Mouse (Mus musculus): ENCODE measurements around the gene Plk5. TPM values are rescaled to one million over a fixed set of nuclear protein-coding genes. Genes with fewer than 3 reads are reported as not detected.

Plk5 gene
- polyA plus RNA-seq, 1 experiment from 2014 or later: 11.0 TPM

- H3K36me3 ChIP-seq (ENCODE audit: control insufficient read depth, insufficient read depth, low read length): peaks cover 38% of the 10 kb centered on the region
- WGBS: 2% methylated on average over 27 of the region's 27 CpGs
- peak; percentile 87 for ATAC-seq
Measured at GRCm38 (mm10) chr10:80406684-80407501, 50.6 kb downstream of the Plk5 start, which contains the start of gene Uqcr11. TSS of gene Uqcr11 (minus strand) at chr10:80406830.

GRCm38 (mm10) chr10:80407924-80408323 lies 51.7 kb downstream of the Plk5 start:
- Histone ChIP-seq H3K27ac (ENCODE audit: low read depth, low read length) (no peak overlapping the region), H3K4me2 (ENCODE audit: low read length) (no peak overlapping the region), H3K9ac (ENCODE audit: low read depth, low read length) (no peak overlapping the region), H3K4me3 (ENCODE audit: low read length) (no peak overlapping the region), H3K36me3 (ENCODE audit: control insufficient read depth, insufficient read depth, low read length) (peaks cover 37% of the 10 kb centered on the region), H3K4me1 (ENCODE audit: control insufficient read depth, insufficient read depth, low read depth, low read length) (peaks cover 16% of the 10 kb centered on the region), H3K27me3 (replicated peaks; ENCODE audit: control insufficient read depth, insufficient read depth, low read length) (no peaks in the 10 kb centered on the region), H3K9me3 (ENCODE audit: control insufficient read depth, low read length) (no peaks in the 10 kb centered on the region)
- WGBS: 50% methylated on average over 4 of the region's 4 CpGs
- ATAC-seq: no peak

More at GRCm38 (mm10) chr10:80406684-80407501, 50.6 kb downstream of the Plk5 start, which contains the start of gene Uqcr11:
- Histone ChIP-seq H3K9ac (ENCODE audit: low read depth, low read length) (peak within 1 kb of the TSS; percentile 83), H3K27me3 (replicated peaks; ENCODE audit: control insufficient read depth, insufficient read depth, low read length) (no peaks in the 10 kb centered on the region), H3K4me2 (ENCODE audit: low read length) (peak within 1 kb of the TSS; percentile 97), H3K9me3 (ENCODE audit: control insufficient read depth, low read length) (no peaks in the 10 kb centered on the region), H3K27ac (ENCODE audit: low read depth, low read length) (peak within 1 kb of the TSS; percentile 82), H3K4me3 (ENCODE audit: low read length) (peak within 1 kb of the TSS; percentile 77), H3K4me1 (ENCODE audit: control insufficient read depth, insufficient read depth, low read depth, low read length) (peaks cover 16% of the 10 kb centered on the region)

- Histone ChIP-seq H3K4me3 (ENCODE audit: low read length) (no peak overlapping the region), H3K36me3 (ENCODE audit: control insufficient read depth, insufficient read depth, low read length) (peaks cover 57% of the 10 kb centered on the region), H3K27ac (ENCODE audit: low read depth, low read length) (peak overlapping the region; percentile 30; the same call in 1 of the 2 replicates), H3K4me1 (ENCODE audit: control insufficient read depth, insufficient read depth, low read depth, low read length) (no peaks in the 10 kb centered on the region; the same call in 1 of the 2 replicates), H3K9ac (ENCODE audit: low read depth, low read length) (peak overlapping the region; percentile 4; the same call in 1 of the 2 replicates), H3K4me2 (ENCODE audit: low read length) (no peak overlapping the region), H3K27me3 (replicated peaks; ENCODE audit: control insufficient read depth, insufficient read depth, low read length) (no peaks in the 10 kb centered on the region), H3K9me3 (ENCODE audit: control insufficient read depth, low read length) (no peaks in the 10 kb centered on the region)
- ATAC-seq: peak; percentile 77
- WGBS: 76% methylated on average over 43 of the region's 44 CpGs
Measured at GRCm38 (mm10) chr10:80412656-80413541, 56.6 kb downstream of the Plk5 start.

Small RNA genes within 50 kb of the gene (microRNA-seq; reads per million reads assigned to microRNA genes)
- gene Gm22721: not detected

Other genes starting within 250 kb of the Plk5 start
- 17.7 and 18.3 TPM in 2 replicates for gene Stk11, start 240.7 kb upstream of the Plk5 start, polyA plus RNA-seq (2015; fragmentation: Nextera tagmentation; extraction: Ambion mirVana)
- 554 and 581 TPM in 2 replicates for gene Atp5d, start 217.8 kb upstream of the Plk5 start, polyA plus RNA-seq (2015; fragmentation: Nextera tagmentation; extraction: Ambion mirVana)
- 98.8 and 130 TPM in 2 replicates for gene Cbarp, start 215.6 kb upstream of the Plk5 start, polyA plus RNA-seq (2015; fragmentation: Nextera tagmentation; extraction: Ambion mirVana)
- 16.0 and 16.1 TPM in 2 replicates for gene Midn, start 208.2 kb upstream of the Plk5 start, polyA plus RNA-seq (2015; fragmentation: Nextera tagmentation; extraction: Ambion mirVana)
- gene Cirbp, start 190.5 kb upstream of the Plk5 start, polyA plus RNA-seq (2015; fragmentation: Nextera tagmentation; extraction: Ambion mirVana): 288 and 311 TPM in 2 replicates
- gene 1600002K03Rik, start 183.5 kb upstream of the Plk5 start, polyA plus RNA-seq (2015; fragmentation: Nextera tagmentation; extraction: Ambion mirVana): 9.4 and 10.1 TPM in 2 replicates
- gene Efna2, start 177.0 kb upstream of the Plk5 start, polyA plus RNA-seq (2015; fragmentation: Nextera tagmentation; extraction: Ambion mirVana): 21.5 and 22.7 TPM in 2 replicates
- 38.0 and 38.7 TPM in 2 replicates for gene Mum1, start 130.0 kb upstream of the Plk5 start, polyA plus RNA-seq (2015; fragmentation: Nextera tagmentation; extraction: Ambion mirVana)
- gene Ndufs7, start 107.3 kb upstream of the Plk5 start, polyA plus RNA-seq (2015; fragmentation: Nextera tagmentation; extraction: Ambion mirVana): 349 and 361 TPM in 2 replicates
- 31.8 and 32.6 TPM in 2 replicates for gene Gamt, start 95.4 kb upstream of the Plk5 start, polyA plus RNA-seq (2015; fragmentation: Nextera tagmentation; extraction: Ambion mirVana)
- 38.4 and 38.5 TPM in 2 replicates for gene Dazap1, start 95.0 kb upstream of the Plk5 start, polyA plus RNA-seq (2015; fragmentation: Nextera tagmentation; extraction: Ambion mirVana)
- 491 and 527 TPM in 2 replicates for gene Rps15, start 64.0 kb upstream of the Plk5 start, polyA plus RNA-seq (2015; fragmentation: Nextera tagmentation; extraction: Ambion mirVana)
- 139 and 149 TPM in 2 replicates for gene Apc2, start 60.5 kb upstream of the Plk5 start, polyA plus RNA-seq (2015; fragmentation: Nextera tagmentation; extraction: Ambion mirVana)
- gene 2310011J03Rik, start 35.9 kb upstream of the Plk5 start, polyA plus RNA-seq (2015; fragmentation: Nextera tagmentation; extraction: Ambion mirVana): 31.7 and 32.8 TPM in 2 replicates
- 8.1 and 8.5 TPM in 2 replicates for gene Pcsk4, start 27.0 kb upstream of the Plk5 start, polyA plus RNA-seq (2015; fragmentation: Nextera tagmentation; extraction: Ambion mirVana)
- 7.5 and 7.6 TPM in 2 replicates for gene Reep6, start 26.5 kb upstream of the Plk5 start, polyA plus RNA-seq (2015; fragmentation: Nextera tagmentation; extraction: Ambion mirVana)
- gene Adamtsl5, start 8.0 kb upstream of the Plk5 start, polyA plus RNA-seq (2015; fragmentation: Nextera tagmentation; extraction: Ambion mirVana): 1.1 and 1.8 TPM in 2 replicates
- gene Mex3d, start 31.2 kb downstream of the Plk5 start, polyA plus RNA-seq (2015; fragmentation: Nextera tagmentation; extraction: Ambion mirVana): 9.1 and 9.2 TPM in 2 replicates
- gene Mbd3, start 43.1 kb downstream of the Plk5 start, polyA plus RNA-seq (2015; fragmentation: Nextera tagmentation; extraction: Ambion mirVana): 196 and 207 TPM in 2 replicates
- gene Uqcr11, start 50.4 kb downstream of the Plk5 start, polyA plus RNA-seq (2015; fragmentation: Nextera tagmentation; extraction: Ambion mirVana): 704 and 759 TPM in 2 replicates
- 32.5 and 45.3 TPM in 2 replicates for gene Tcf3, start 77.2 kb downstream of the Plk5 start, polyA plus RNA-seq (2015; fragmentation: Nextera tagmentation; extraction: Ambion mirVana)
- 1.2 and 1.3 TPM in 2 replicates for gene Onecut3, start 138.4 kb downstream of the Plk5 start, polyA plus RNA-seq (2015; fragmentation: Nextera tagmentation; extraction: Ambion mirVana)
- 1.5 and 1.6 TPM in 2 replicates for gene Atp8b3, start 182.7 kb downstream of the Plk5 start, polyA plus RNA-seq (2015; fragmentation: Nextera tagmentation; extraction: Ambion mirVana)
- 25.8 and 26.5 TPM in 2 replicates for gene Rexo1, start 205.1 kb downstream of the Plk5 start, polyA plus RNA-seq (2015; fragmentation: Nextera tagmentation; extraction: Ambion mirVana)
- 5.1 and 5.8 TPM in 2 replicates for gene Klf16, start 220.9 kb downstream of the Plk5 start, polyA plus RNA-seq (2015; fragmentation: Nextera tagmentation; extraction: Ambion mirVana)
- 127 and 130 TPM in 2 replicates for gene Abhd17a, start 233.9 kb downstream of the Plk5 start, polyA plus RNA-seq (2015; fragmentation: Nextera tagmentation; extraction: Ambion mirVana)
- 73.6 and 80.8 TPM in 2 replicates for gene Scamp4, start 246.4 kb downstream of the Plk5 start, polyA plus RNA-seq (2015; fragmentation: Nextera tagmentation; extraction: Ambion mirVana)
- 5.2 and 6.4 TPM in 2 replicates for gene Adat3, start 246.4 kb downstream of the Plk5 start, polyA plus RNA-seq (2015; fragmentation: Nextera tagmentation; extraction: Ambion mirVana)
- gene Gm49322, start 249.6 kb downstream of the Plk5 start, polyA plus RNA-seq (2015; fragmentation: Nextera tagmentation; extraction: Ambion mirVana): 2.3 and 3.1 TPM in 2 replicates

Data from hindbrain, embryonic 16.5 days (tissue).